Mouse (Mus musculus) liver, adult 2 months (tissue): ENCODE measurements around the gene Klhl30. TPM values are rescaled to one million over a fixed set of nuclear protein-coding genes. Genes with fewer than 3 reads are reported as not detected.

Experiments
- DNase-seq: peaks from one replicate; pipeline ENCODE4 v3.0.0-alpha.2; 2011; ENCODE audit warnings: low read depth, low spot score; ENCODE audit errors: extremely low read depth
- H3K27ac ChIP-seq: fragments of 200-500 bp; replicated peaks from 2 replicates; pipeline ENCODE4 v1.5.1; 2012; ENCODE audit warnings: low read depth, mild to moderate bottlenecking, control low read depth, inconsistent platforms, low read length; ENCODE audit not compliant: insufficient read depth
- H3K27me3 ChIP-seq: fragments of 200-500 bp; 2 replicates; pipeline ENCODE4 v1.6.1; 2012; ENCODE audit warnings: mild to moderate bottlenecking, moderate library complexity, low read length, inconsistent platforms; ENCODE audit not compliant: control insufficient read depth, insufficient read depth
- H3K36me3 ChIP-seq: fragments of 200-500 bp; 2 replicates; pipeline ENCODE4 v1.6.1; 2012; ENCODE audit warnings: low read length, inconsistent platforms; ENCODE audit not compliant: control insufficient read depth, insufficient read depth
- H3K4me1 ChIP-seq: fragments of 200-500 bp; 2 replicates; pipeline ENCODE4 v1.6.1; 2011; ENCODE audit warnings: low read length; ENCODE audit not compliant: control insufficient read depth, insufficient read depth
- H3K4me3 ChIP-seq: fragments of 200-500 bp; 2 replicates; pipeline ENCODE4 v1.5.1; 2011; ENCODE audit warnings: low read depth, mild to moderate bottlenecking, control low read depth, low read length, moderate library complexity; ENCODE audit not compliant: insufficient read depth
- H3K79me2 ChIP-seq: fragments of 200-500 bp; 2 replicates; pipeline ENCODE4 v1.6.1; 2012; ENCODE audit warnings: inconsistent platforms, mild to moderate bottlenecking, low read length, moderate library complexity; ENCODE audit not compliant: control insufficient read depth, insufficient read depth
- H3K9ac ChIP-seq: fragments of 200-500 bp; 2 replicates; pipeline ENCODE4 v1.6.1; 2012; ENCODE audit warnings: low read depth, mild to moderate bottlenecking, control low read depth, inconsistent platforms, low read length
- CTCF ChIP-seq: fragments of 200-500 bp; IDR thresholded peaks from 2 replicates; pipeline ENCODE4 v1.5.1; 2011; ENCODE audit warnings: low read depth, low read length, control low read depth
- POLR2A ChIP-seq: fragments of 200-500 bp; IDR thresholded peaks from 2 replicates; pipeline ENCODE4 v1.6.1; 2011; ENCODE audit warnings: low read length, control low read depth; ENCODE audit not compliant: insufficient read depth; ENCODE audit errors: extremely low read depth
- WGBS: fragments of 180-500 bp; shearing (Covaris S2); methylation state at CpG from one replicate; pipeline ENCODE4 v1.1.7; 2018; 5-methylcytosine and 5-hydroxymethylcytosine counted together
- polyA plus RNA-seq: library from polyadenylated mRNA; depleted of rRNA; stranded (reverse); fragments of >200 nt; gene quantifications from 2 replicates; pipeline ENCODE4 v1.2.3, GENCODE M21; 2012; rRNA removed
- total RNA-seq: library from RNA; depleted of rRNA; stranded (reverse); fragments of >200 nt; gene quantifications from 2 replicates; pipeline ENCODE4 v1.2.3, GENCODE M21; 2014; rRNA removed

Gene Klhl30
- total RNA-seq (not detected in 2 replicates), polyA plus RNA-seq (0.02 TPM in 1 of 2 replicates, not detected in the other)

DNA sequence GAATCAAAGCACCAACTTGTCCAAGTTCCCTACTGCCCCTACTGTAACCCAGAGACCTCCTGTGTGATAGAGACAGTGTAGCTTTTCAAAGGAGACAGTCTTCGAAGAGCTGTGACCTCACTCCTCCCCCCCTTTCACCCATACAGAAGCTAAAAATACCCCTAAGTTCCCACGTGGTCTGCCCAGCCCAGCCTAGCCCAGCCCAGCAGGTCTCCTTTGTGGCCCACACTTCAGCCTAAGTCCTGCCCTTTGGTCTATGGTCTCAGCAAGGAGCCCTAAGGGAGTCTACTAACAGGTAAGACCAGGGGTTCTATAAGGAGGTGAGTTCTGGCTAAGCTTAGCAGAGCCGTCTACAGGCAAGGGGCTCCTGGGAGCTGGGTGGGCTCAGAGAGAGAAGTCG, at the start of gene Klhl30:
TSS of gene Klhl30 (plus strand) at position 176 of the 400 bp plus-strand sequence.
- H3K9ac ChIP-seq = no peak within 1 kb of the TSS
- H3K4me1 ChIP-seq = no peaks in the 10 kb centered on the region
- no peak within 1 kb of the TSS for H3K27ac ChIP-seq
- no peaks in the 10 kb centered on the region for H3K36me3 ChIP-seq
- no peak within 1 kb of the TSS for H3K4me3 ChIP-seq
- WGBS = 71% methylated on average over 4 of the region's 4 CpGs
- no peaks in the 10 kb centered on the region for H3K27me3 ChIP-seq
- TF ChIP-seq CTCF = no peak
- no peak for TF ChIP-seq POLR2A
- no peak for DNase-seq
- no peaks in the 10 kb centered on the region for H3K79me2 ChIP-seq

DNA sequence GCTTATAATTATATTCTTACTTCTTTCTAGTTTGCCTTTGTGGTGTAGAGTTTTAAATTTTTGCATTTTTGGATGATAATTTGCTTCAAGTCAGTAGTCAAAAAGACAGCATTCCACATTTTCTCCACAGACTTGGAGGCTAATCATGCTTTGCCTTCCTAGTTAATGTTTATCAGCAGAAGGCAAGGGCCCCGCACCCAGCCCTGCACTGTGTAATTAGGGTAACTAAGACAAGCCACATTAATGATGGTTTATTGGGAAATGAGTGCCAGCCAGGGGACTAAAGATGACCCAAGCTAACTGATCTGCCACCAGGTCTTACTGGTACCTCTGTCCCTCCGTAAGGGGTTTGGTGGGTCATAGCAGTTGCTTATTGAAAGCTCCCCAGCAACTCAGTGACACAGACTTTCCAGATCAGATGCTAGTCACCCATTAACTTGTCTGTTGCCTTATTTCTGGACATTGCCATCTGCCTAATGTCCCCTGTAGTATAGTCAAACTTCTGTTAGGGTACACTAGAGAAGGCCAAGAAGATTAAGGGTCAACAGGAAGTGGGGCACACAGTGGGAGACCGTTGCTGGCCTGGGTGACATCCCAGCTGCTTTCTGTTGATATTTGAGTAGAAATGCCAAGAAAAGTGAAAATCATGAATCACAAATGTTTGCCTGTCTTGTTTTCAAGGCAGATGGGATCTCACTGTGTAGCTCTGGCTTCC, 49.5 kb upstream of the Klhl30 start:
- Histone ChIP-seq H3K9ac (peak overlapping the region; percentile 35; the same call in 1 of the 2 replicates), H3K36me3 (peaks cover 20% of the 10 kb centered on the region)

GRCm38 (mm10) chr1:91302021-91302420, 48.8 kb upstream of the Klhl30 start:
- peaks cover 22% of the 10 kb centered on the region for H3K36me3 ChIP-seq
- 30% methylated on average over 3 of the region's 3 CpGs for WGBS
- peaks cover 5% of the 10 kb centered on the region; the same call in 1 of the 2 replicates for H3K79me2 ChIP-seq

More for the DNA sequence above, 49.5 kb upstream of the Klhl30 start:
- Histone ChIP-seq H3K79me2 (peaks cover 5% of the 10 kb centered on the region; the same call in 1 of the 2 replicates), H3K27ac (peak overlapping the region; percentile 97), H3K4me3 (no peak overlapping the region), H3K4me1 (peaks cover 30% of the 10 kb centered on the region), H3K27me3 (no peaks in the 10 kb centered on the region)
- 17% methylated on average over 3 of the region's 3 CpGs for WGBS
- TF ChIP-seq POLR2A (no peak), CTCF (no peak)
- DNase-seq = peak; percentile 93

GRCm38 (mm10) chr1:91304621-91305020, 46.2 kb upstream of the Klhl30 start:
- Histone ChIP-seq H3K9ac (no peak overlapping the region), H3K27me3 (no peaks in the 10 kb centered on the region), H3K27ac (no peak overlapping the region), H3K36me3 (peaks cover 45% of the 10 kb centered on the region), H3K79me2 (peaks cover 2% of the 10 kb centered on the region; the same call in 1 of the 2 replicates), H3K4me1 (peaks cover 24% of the 10 kb centered on the region), H3K4me3 (no peak overlapping the region)
- DNase-seq = no peak
- 94% methylated on average over 4 of the region's 4 CpGs for WGBS
- TF ChIP-seq POLR2A (no peak), CTCF (no peak)

More at GRCm38 (mm10) chr1:91302021-91302420, 48.8 kb upstream of the Klhl30 start:
- no peak for TF ChIP-seq CTCF
- no peak for TF ChIP-seq POLR2A
- Histone ChIP-seq H3K9ac (peak overlapping the region; percentile 35), H3K27ac (peak overlapping the region; percentile 97), H3K4me3 (no peak overlapping the region), H3K27me3 (no peaks in the 10 kb centered on the region), H3K4me1 (peaks cover 30% of the 10 kb centered on the region)
- no peak for DNase-seq

DNA sequence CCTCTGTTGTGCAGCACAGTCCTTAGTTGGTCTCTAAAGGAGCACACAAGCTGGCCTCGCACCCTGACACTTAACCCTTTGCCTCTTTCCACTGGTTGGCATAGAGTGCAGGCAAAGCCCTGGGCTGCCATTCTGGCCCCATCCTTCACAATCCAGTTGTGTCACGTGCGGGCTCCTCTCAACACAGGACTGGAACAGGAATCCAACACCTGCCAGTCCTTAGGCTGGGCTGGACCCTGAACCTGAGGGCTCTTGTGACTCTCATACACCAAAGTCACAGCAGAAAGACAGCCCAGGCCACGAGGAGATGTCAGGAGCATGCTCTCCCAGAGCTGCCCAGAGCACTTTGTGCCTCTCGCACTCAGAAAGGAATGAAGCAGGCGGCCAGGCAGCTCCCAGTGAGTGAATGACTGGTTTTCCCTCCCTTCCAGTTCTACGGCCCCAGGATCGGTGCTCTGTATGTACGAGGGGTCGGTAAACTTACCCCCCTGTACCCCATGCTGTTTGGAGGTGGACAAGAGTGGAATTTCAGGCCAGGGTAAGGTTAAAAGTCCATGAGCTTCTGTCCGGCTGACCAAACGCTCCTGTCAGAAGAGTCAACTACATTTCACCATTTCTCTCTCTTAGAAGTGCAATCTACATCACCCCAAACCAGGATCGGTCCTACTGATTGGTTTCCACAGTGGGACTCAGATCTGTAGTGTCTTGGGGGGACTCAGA, 41.3 kb upstream of the Klhl30 start:
- H3K4me1 ChIP-seq = peaks cover 5% of the 10 kb centered on the region; the same call in 1 of the 2 replicates
- no peak overlapping the region for H3K27ac ChIP-seq
- H3K36me3 ChIP-seq = peaks cover 49% of the 10 kb centered on the region
- H3K27me3 ChIP-seq = no peaks in the 10 kb centered on the region
- TF ChIP-seq CTCF (no peak), POLR2A (no peak)
- WGBS = 75% methylated on average over 13 of the region's 13 CpGs
- H3K4me3 ChIP-seq = no peak overlapping the region
- peak; percentile 71 for DNase-seq
- no peaks in the 10 kb centered on the region for H3K79me2 ChIP-seq
- H3K9ac ChIP-seq = no peak overlapping the region
